Mouse (Mus musculus) thymus, adult 2 months (tissue): ENCODE measurements around the gene Psap. TPM values are rescaled to one million over a fixed set of nuclear protein-coding genes. Genes with fewer than 3 reads are reported as not detected.

Source experiments
- DNase-seq: peaks from one replicate; pipeline ENCODE4 v3.0.0; 2021
- H3K27ac ChIP-seq: fragments of 200-500 bp; 2 replicates; pipeline ENCODE4 v1.5.1; 2012; ENCODE audit warnings: low read length, control low read depth; ENCODE audit not compliant: control insufficient read depth, insufficient read depth
- H3K27me3 ChIP-seq: fragments of 200-500 bp; 2 replicates; pipeline ENCODE4 v1.6.1; 2012; ENCODE audit warnings: mild to moderate bottlenecking, low read length, moderate library complexity, mixed read lengths; ENCODE audit not compliant: control insufficient read depth, insufficient read depth
- H3K36me3 ChIP-seq: fragments of 200-500 bp; 2 replicates; pipeline ENCODE4 v1.6.1; 2012; ENCODE audit warnings: mild to moderate bottlenecking, low read length, moderate library complexity; ENCODE audit not compliant: control insufficient read depth, insufficient read depth
- H3K4me1 ChIP-seq: fragments of 200-500 bp; replicated peaks from 2 replicates; pipeline ENCODE4 v1.6.1; 2012; ENCODE audit warnings: low read length; ENCODE audit not compliant: control insufficient read depth, insufficient read depth
- H3K4me3 ChIP-seq: fragments of 200-500 bp; 2 replicates; pipeline ENCODE4 v1.5.1; 2012; ENCODE audit warnings: mild to moderate bottlenecking, low read length, control low read depth, moderate library complexity; ENCODE audit not compliant: control insufficient read depth, insufficient read depth
- CTCF ChIP-seq: fragments of 200-500 bp; IDR thresholded peaks from 2 replicates; pipeline ENCODE4 v1.5.1; 2012; ENCODE audit warnings: mild to moderate bottlenecking, control low read depth, low read length, moderate library complexity, borderline replicate concordance; ENCODE audit not compliant: control insufficient read depth, poor library complexity, insufficient read depth; ENCODE audit errors: extremely low read depth
- POLR2A ChIP-seq: fragments of 200-500 bp; IDR thresholded peaks from 2 replicates; pipeline ENCODE4 v1.6.1; 2012; ENCODE audit warnings: mild to moderate bottlenecking, low read length, control low read depth, moderate library complexity; ENCODE audit not compliant: control insufficient read depth, poor library complexity, insufficient read depth; ENCODE audit errors: extremely low read depth
- WGBS: fragments of 180-500 bp; shearing (Covaris S2); methylation state at CpG from one replicate; pipeline ENCODE4 v1.1.7; 2018; 5-methylcytosine and 5-hydroxymethylcytosine counted together
- polyA plus RNA-seq: library from polyadenylated mRNA; depleted of rRNA; stranded (reverse); fragments of >200 nt; gene quantifications from 2 replicates; pipeline ENCODE4 v1.2.3, GENCODE M21; 2012

Psap gene
- polyA plus RNA-seq, 1 experiment: 1,921 TPM

DNA sequence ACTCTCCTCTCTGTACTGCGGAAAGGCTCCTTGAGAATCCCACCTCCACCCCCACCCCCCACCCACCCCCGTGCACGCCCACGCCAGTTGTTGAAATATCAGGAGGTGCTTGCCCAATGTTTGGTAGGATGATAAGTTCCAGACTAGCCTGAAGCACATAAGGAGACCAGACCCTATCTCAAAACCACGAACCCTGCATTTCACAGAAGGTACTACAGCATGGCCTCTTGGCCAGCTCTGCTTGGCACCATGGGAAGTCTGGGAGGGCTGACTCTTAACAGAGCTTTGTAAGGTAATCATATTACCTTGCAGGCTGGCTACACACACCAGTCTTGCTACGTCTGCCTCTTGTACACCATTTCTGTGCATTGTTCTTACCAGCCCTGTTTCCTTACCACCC is 5.2 kb upstream of the Psap start:
- TF ChIP-seq CTCF (no peak), POLR2A (no peak)
- no peak for DNase-seq
- H3K4me1 ChIP-seq: peaks cover 3% of the 10 kb centered on the region
- H3K27me3 ChIP-seq: no peaks in the 10 kb centered on the region
- H3K4me3 ChIP-seq: no peak overlapping the region
- no peak overlapping the region for H3K27ac ChIP-seq
- WGBS: 88% methylated on average over 6 of the region's 6 CpGs
- H3K36me3 ChIP-seq: no peaks in the 10 kb centered on the region

GRCm38 (mm10) chr10:60273382-60273781 is 4.0 kb upstream of the Psap start:
- no peak for DNase-seq
- H3K4me1 ChIP-seq: peaks cover 4% of the 10 kb centered on the region
- H3K36me3 ChIP-seq: no peaks in the 10 kb centered on the region
- H3K27ac ChIP-seq: no peak overlapping the region
- no peaks in the 10 kb centered on the region for H3K27me3 ChIP-seq
- TF ChIP-seq POLR2A (no peak), CTCF (no peak)
- 57% methylated on average over 6 of the region's 6 CpGs for WGBS
- no peak overlapping the region for H3K4me3 ChIP-seq

DNA sequence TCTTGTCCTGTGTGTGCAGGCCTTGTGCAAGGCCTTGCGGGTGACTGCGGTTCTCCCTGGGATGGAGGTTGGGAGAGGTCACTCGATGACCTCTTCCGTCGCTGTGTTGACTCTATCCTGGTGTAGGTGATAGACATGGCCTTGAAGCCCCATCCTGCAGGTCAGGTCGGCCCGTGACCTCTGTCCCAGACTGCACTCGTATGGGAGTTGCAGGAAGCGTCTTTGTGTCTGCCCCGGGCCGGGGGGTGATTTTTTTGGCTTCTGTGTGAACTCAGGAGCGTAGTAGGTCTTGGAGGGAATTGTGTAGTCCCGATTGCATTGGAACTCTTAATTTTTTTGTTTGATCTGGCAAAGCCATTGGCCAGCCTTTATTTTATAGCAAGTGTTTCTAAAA is 576 bp downstream of the Psap start:
- Histone ChIP-seq H3K4me1 (peaks cover 37% of the 10 kb centered on the region), H3K27me3 (no peaks in the 10 kb centered on the region), H3K36me3 (no peaks in the 10 kb centered on the region), H3K27ac (peak overlapping the region; percentile 59), H3K4me3 (peak overlapping the region; percentile 83)
- DNase-seq: no peak
- TF ChIP-seq POLR2A (no peak), CTCF (no peak)
- WGBS: 4% methylated on average over 13 of the region's 13 CpGs

GRCm38 (mm10) chr10:60278786-60279185 is 1.4 kb downstream of the Psap start:
- H3K36me3 ChIP-seq: no peaks in the 10 kb centered on the region
- no peak for DNase-seq
- 62% methylated on average over 3 of the region's 3 CpGs for WGBS
- peak overlapping the region; percentile 82 for H3K27ac ChIP-seq
- TF ChIP-seq CTCF: no peak
- no peak for TF ChIP-seq POLR2A
- no peaks in the 10 kb centered on the region for H3K27me3 ChIP-seq
- peaks cover 45% of the 10 kb centered on the region for H3K4me1 ChIP-seq
- peak overlapping the region; percentile 62 for H3K4me3 ChIP-seq

DNA sequence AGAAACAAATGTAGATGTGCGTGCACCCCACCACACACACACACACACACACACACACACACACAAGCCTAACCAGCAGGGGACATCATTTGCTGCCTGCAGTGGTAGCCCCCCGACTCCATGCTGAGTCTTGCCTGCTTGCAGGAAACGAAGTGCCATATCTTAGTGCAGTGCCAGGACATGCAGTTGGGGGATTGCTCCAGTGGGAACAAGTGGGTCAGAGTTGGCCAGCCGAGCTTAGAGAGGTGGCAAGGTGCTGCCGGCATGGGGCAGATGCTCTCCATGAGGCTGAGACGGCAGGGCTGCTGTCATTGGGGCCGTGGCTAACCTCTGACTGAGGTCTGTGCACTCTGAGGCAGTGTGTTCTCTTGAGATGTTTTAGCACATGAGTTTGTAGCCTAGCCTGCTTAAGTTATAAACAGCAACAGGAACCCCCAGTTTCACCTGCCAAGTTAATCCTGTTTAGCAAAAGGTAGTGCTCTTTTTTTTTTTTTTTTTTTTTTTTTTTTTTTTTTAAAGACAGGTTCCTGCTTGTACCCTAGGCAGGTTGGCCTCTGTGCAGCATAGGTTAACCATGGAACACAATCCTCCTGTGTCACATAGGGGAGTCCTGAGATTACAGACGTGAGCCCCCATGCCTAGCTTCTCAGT is 2.0 kb downstream of the Psap start:
- peak; percentile 54 for DNase-seq
- H3K4me1 ChIP-seq: peaks cover 49% of the 10 kb centered on the region
- H3K4me3 ChIP-seq: peak overlapping the region; percentile 62
- peak overlapping the region; percentile 82 for H3K27ac ChIP-seq
- H3K27me3 ChIP-seq: no peaks in the 10 kb centered on the region
- 18% methylated on average over 8 of the region's 8 CpGs for WGBS
- H3K36me3 ChIP-seq: no peaks in the 10 kb centered on the region
- TF ChIP-seq POLR2A (no peak), CTCF (no peak)

DNA sequence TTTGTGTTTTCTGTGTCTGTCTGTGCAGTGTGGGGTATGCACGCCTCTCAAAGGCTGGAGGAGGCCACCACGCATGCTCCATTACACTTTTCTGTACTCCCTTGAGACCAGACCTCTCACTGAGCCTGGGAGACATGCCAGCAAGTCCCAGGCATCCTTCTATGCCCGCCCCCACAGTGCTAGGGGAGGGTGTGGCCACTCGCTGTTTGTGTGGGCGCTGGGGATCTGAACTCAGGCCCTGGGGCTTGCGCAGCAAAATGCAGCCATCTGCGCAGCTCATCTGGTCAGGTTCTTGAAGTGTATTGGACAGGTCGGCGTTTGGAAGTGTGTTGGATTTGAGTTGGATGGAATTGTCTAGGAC is 2.5 kb downstream of the Psap start:
- no peak for TF ChIP-seq POLR2A
- Histone ChIP-seq H3K36me3 (no peaks in the 10 kb centered on the region), H3K27me3 (no peaks in the 10 kb centered on the region), H3K4me1 (peaks cover 51% of the 10 kb centered on the region), H3K4me3 (peak overlapping the region; percentile 41), H3K27ac (peak overlapping the region; percentile 77)
- peak; percentile 49 for DNase-seq
- 86% methylated on average over 9 of the region's 9 CpGs for WGBS

GRCm38 (mm10) chr10:60280353-60280752 is 2.9 kb downstream of the Psap start:
- Histone ChIP-seq H3K36me3 (no peaks in the 10 kb centered on the region), H3K4me3 (peak overlapping the region; percentile 41; the same call in 1 of the 2 replicates), H3K27me3 (no peaks in the 10 kb centered on the region), H3K4me1 (peaks cover 55% of the 10 kb centered on the region), H3K27ac (peak overlapping the region; percentile 77)
- WGBS: 83% methylated on average over 6 of the region's 6 CpGs
- TF ChIP-seq POLR2A (no peak), CTCF (no peak)
- no peak for DNase-seq
